Mouse (Mus musculus) embryonic fibroblast, embryonic 13.5 days (primary cell): ENCODE measurements around the gene Bhmt2.

Experiments used
- CTCF ChIP-seq: IDR thresholded peaks from 2 replicates; pipeline ENCODE4 v1.5.1; 2011; ENCODE audit warnings: mild to moderate bottlenecking, control low read depth, low read length, moderate library complexity, borderline replicate concordance; ENCODE audit not compliant: insufficient read depth
- POLR2A ChIP-seq: IDR thresholded peaks from 2 replicates; pipeline ENCODE4 v1.6.1; 2011; ENCODE audit warnings: low read depth, mild to moderate bottlenecking, control low read depth, low read length, moderate library complexity

- no peak for TF ChIP-seq CTCF
- TF ChIP-seq POLR2A = no peak
These were observed 34.5 kb downstream of the Bhmt2 start for GRCm38 (mm10) chr13:93639636-93640035.
